Mouse (Mus musculus) left cerebral cortex, postnatal 10 days (tissue): ENCODE data around the gene Tmem41a. TPM values are rescaled to one million over a fixed set of nuclear protein-coding genes. Genes with fewer than 3 reads are reported as not detected.

Source experiments
- DNase-seq, 2 experiments: peaks; one replicate each; pipeline ENCODE4 v3.0.0; 2021 to 2022; ENCODE audit warnings: low spot score in 2 of 2, mixed read lengths in 1 of 2; ENCODE audit errors: extremely low spot score in 1 of 2
- intact Hi-C: fragments of 180-260 bp; cut with DNase I; formaldehyde crosslinking; loops from one replicate; pipeline ENCODE4 v1.15.1; 2025
- total RNA-seq, 2 experiments: library from RNA; stranded (reverse); gene quantifications; 2 replicates each; pipeline ENCODE4 v1.2.3; 2021

Gene Tmem41a
- total RNA-seq, 2 experiments from 2014 or later = 19.8 to 20.5 TPM

- intact Hi-C loops = no loop called here
Observed at GRCm38 (mm10) chr16:21906902-21907301, 40.5 kb downstream of the Tmem41a start.

GRCm38 (mm10) chr16:21905996-21906395 is 41.4 kb downstream of the Tmem41a start:
- intact Hi-C loops = no loop called here
- DNase-seq = no peak

More at GRCm38 (mm10) chr16:21906902-21907301, 40.5 kb downstream of the Tmem41a start:
- no peak for DNase-seq

DNA sequence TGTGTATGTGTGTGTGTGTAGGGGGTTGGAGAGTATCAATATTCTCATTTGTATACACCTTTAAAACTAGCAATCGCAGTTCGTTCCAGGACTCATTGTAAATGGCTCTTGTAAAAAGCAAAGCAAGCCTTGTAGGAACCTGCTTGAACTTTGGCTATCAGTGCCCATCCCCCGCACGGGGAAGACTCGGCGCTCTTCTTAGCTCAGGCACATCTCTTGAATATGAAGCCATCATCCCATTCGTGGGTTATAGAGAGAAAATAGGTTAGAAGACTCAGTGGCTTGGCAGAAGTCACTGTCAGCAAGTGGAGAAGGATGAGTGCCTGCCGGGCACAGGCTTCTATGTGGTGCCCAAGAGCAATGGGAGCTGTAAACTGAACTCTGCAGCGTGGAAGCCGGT is 42.7 kb downstream of the Tmem41a start:
- no peak for DNase-seq
- intact Hi-C loops = no loop called here

GRCm38 (mm10) chr16:21901286-21901685 is 46.1 kb downstream of the Tmem41a start:
- DNase-seq = no peak

GRCm38 (mm10) chr16:21893890-21894289 is 53.5 kb downstream of the Tmem41a start:
- DNase-seq = no peak
- intact Hi-C loops = no loop called here

More at GRCm38 (mm10) chr16:21901286-21901685, 46.1 kb downstream of the Tmem41a start:
- intact Hi-C loops = no loop called here

GRCm38 (mm10) chr16:21887601-21888000 is 59.8 kb downstream of the Tmem41a start:
- intact Hi-C loops = no loop called here
- no peak for DNase-seq

Other genes with a start within 250 kb of the Tmem41a start
- gene Ehhadh, start 159.7 kb downstream of the Tmem41a start, total RNA-seq = 1 to 10 TPM; 1.4 to 1.9 TPM
- 10 to 100 TPM; 11.3 to 12.2 TPM for gene Map3k13, start 153.2 kb downstream of the Tmem41a start, total RNA-seq
- gene Liph, start 48.1 kb upstream of the Tmem41a start, total RNA-seq = under 1 TPM; 0.24 to 0.36 TPM
- 10 to 100 TPM; 88.2 to 93.6 TPM for gene Senp2, start 61.9 kb upstream of the Tmem41a start, total RNA-seq
- gene Igf2bp2, start 215.7 kb upstream of the Tmem41a start, total RNA-seq = 1 to 10 TPM; 1.9 to 2.6 TPM